Mouse (Mus musculus): ENCODE results near the gene Ndufa13. TPM values are rescaled to one million over a fixed set of nuclear protein-coding genes. Genes with fewer than 3 reads are reported as not detected.
A peak's percentile ranks its signal among the peaks of the same experiment; 100 is the strongest.

The Ndufa13 gene
- total RNA-seq, 1 experiment from 2014 or later: 82.1 TPM

GRCm38 (mm10) chr8:69850926-69851506, 51.3 kb downstream of the Ndufa13 start:
- ATAC-seq (replicated peaks; ENCODE audit: low read depth, poor library complexity, severe bottlenecking): no peak

- ATAC-seq (replicated peaks; ENCODE audit: low read depth, poor library complexity, severe bottlenecking): 0 out of 2 replicates have a peak, but pooled peaks have one; percentile 60
Observed at GRCm38 (mm10) chr8:69849899-69850298, 52.5 kb downstream of the Ndufa13 start.

- no peak for ATAC-seq (replicated peaks; ENCODE audit: low read depth, poor library complexity, severe bottlenecking)
Observed at GRCm38 (mm10) chr8:69848951-69849350, 53.4 kb downstream of the Ndufa13 start.

- ATAC-seq (replicated peaks; ENCODE audit: low read depth, poor library complexity, severe bottlenecking): no peak
Observed at GRCm38 (mm10) chr8:69847167-69848065, 54.9 kb downstream of the Ndufa13 start.

Other genes starting within 250 kb of the Ndufa13 start
- gene Zfp964, start 248.1 kb downstream of the Ndufa13 start, total RNA-seq (2017): 0.59 and 0.87 TPM in 2 replicates
- gene Zfp869, start 191.8 kb downstream of the Ndufa13 start, total RNA-seq (2017): 31.2 and 36.5 TPM in 2 replicates
- gene Zfp963, start 152.6 kb downstream of the Ndufa13 start, total RNA-seq (2017): 1.9 and 4.8 TPM in 2 replicates
- not detected in 2 replicates for gene Gm20422, start 127.7 kb downstream of the Ndufa13 start, total RNA-seq (2017)
- 12.9 and 19.5 TPM in 2 replicates for gene Atp13a1, start 111.4 kb downstream of the Ndufa13 start, total RNA-seq (2017)
- 23.3 and 32.0 TPM in 2 replicates for gene Zfp866, start 111.4 kb downstream of the Ndufa13 start, total RNA-seq (2017)
- 26.0 and 27.0 TPM in 2 replicates for gene Gmip, start 93.9 kb downstream of the Ndufa13 start, total RNA-seq (2017)
- gene Lpar2, start 80.1 kb downstream of the Ndufa13 start, total RNA-seq (2017): 1.4 and 1.5 TPM in 2 replicates
- 14.2 and 15.3 TPM in 2 replicates for gene Pbx4, start 70.1 kb downstream of the Ndufa13 start, total RNA-seq (2017)
- gene Cilp2, start 14.9 kb downstream of the Ndufa13 start, total RNA-seq (2017): not detected in 2 replicates
- gene Tssk6, start 374 bp downstream of the Ndufa13 start, total RNA-seq (2017): 1.2 TPM in 1 of 2 replicates, not detected in the other
- not detected in 2 replicates for gene Yjefn3, start 154 bp upstream of the Ndufa13 start, total RNA-seq (2017)
- 86.7 and 90.0 TPM in 2 replicates for gene Gatad2a, start 93.8 kb upstream of the Ndufa13 start, total RNA-seq (2017)
- gene Mau2, start 140.2 kb upstream of the Ndufa13 start, total RNA-seq (2017): 30.5 and 31.4 TPM in 2 replicates
- 27.7 and 31.5 TPM in 2 replicates for gene Sugp1, start 140.3 kb upstream of the Ndufa13 start, total RNA-seq (2017)
- gene Tm6sf2, start 170.4 kb upstream of the Ndufa13 start, total RNA-seq (2017): not detected in 2 replicates
- 0.24 TPM in 1 of 2 replicates, not detected in the other for gene Hapln4, start 180.9 kb upstream of the Ndufa13 start, total RNA-seq (2017)
- gene Ncan, start 218.3 kb upstream of the Ndufa13 start, total RNA-seq (2017): not detected in 2 replicates
- 9.0 and 9.2 TPM in 2 replicates for gene Nr2c2ap, start 228.8 kb upstream of the Ndufa13 start, total RNA-seq (2017)
- 5.5 and 16.5 TPM in 2 replicates for gene Rfxank, start 236.6 kb upstream of the Ndufa13 start, total RNA-seq (2017)
- 37.0 and 39.2 TPM in 2 replicates for gene Borcs8, start 236.9 kb upstream of the Ndufa13 start, total RNA-seq (2017)
- gene Mef2b, start 237.2 kb upstream of the Ndufa13 start, total RNA-seq (2017): not detected in 2 replicates

Measured in common myeloid progenitor, adult 5-6 weeks (primary cell).